Mouse (Mus musculus) cortical plate, adult 2 months (tissue): ENCODE results near the gene Gm26566.
"Not testable (repeated sequence)": the region's sequence is repeated elsewhere in the genome, so short reads cannot be mapped to it uniquely, and the experiment has no call there.

ENCODE experiments used
- CTCF ChIP-seq: fragments of 200-500 bp; IDR thresholded peaks from 2 replicates; pipeline ENCODE4 v1.5.1; 2011; ENCODE audit warnings: mild to moderate bottlenecking, control low read depth, low read length; ENCODE audit not compliant: insufficient read depth; ENCODE audit errors: extremely low read depth
- POLR2A ChIP-seq: fragments of 200-500 bp; IDR thresholded peaks from 2 replicates; pipeline ENCODE4 v1.6.1; 2011; ENCODE audit warnings: mild to moderate bottlenecking, low read length, control low read depth; ENCODE audit not compliant: insufficient read depth; ENCODE audit errors: extremely low read depth

- not testable (repeated sequence) for TF ChIP-seq CTCF, POLR2A
Observed at GRCm38 (mm10) chr4:88754818-88755340, 33.3 kb downstream of the Gm26566 start, which contains the start of gene Gm13271.
